Mouse (Mus musculus): ENCODE measurements at regions not wholly inside any gene's neighbourhood (a gene's known extent, or its start where the extent isn't known, plus 50 kb on each side); places are given as distances from the start of the nearest gene placed in this dataset.
"Not testable (repeated sequence)": the region's sequence is repeated elsewhere in the genome, so short reads cannot be mapped to it uniquely, and the experiment has no call there.

GRCm38 (mm10) chr11:20390622-20391021 lies 58.1 kb upstream of the Slc1a4 start:
- no peak for DNase-seq (ENCODE audit: extremely low spot score in 1 of 2, low spot score in 1 of 2)

DNA sequence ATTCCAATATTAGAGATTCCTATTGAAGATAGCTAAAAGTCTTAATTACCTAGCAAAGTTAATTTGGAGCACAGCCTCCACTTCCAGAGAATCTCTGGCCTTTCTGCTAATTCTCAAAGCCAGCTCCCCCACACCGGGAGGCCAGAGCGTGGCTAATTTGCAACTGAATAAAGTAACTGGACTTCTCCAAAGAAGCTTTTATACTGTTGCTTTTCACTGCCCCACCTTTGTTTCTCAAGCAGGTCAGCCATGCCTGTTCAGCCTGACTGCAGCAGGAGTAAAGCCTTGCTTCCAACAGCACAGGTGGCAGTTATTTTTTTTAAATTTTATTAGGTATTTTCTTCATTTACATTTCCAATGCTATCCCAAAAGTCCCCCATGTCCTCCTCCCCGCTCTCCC lies 60.8 kb upstream of the Slc1a4 start:
- not testable (repeated sequence) for DNase-seq (ENCODE audit: extremely low spot score in 1 of 2, low spot score in 1 of 2)

DNA sequence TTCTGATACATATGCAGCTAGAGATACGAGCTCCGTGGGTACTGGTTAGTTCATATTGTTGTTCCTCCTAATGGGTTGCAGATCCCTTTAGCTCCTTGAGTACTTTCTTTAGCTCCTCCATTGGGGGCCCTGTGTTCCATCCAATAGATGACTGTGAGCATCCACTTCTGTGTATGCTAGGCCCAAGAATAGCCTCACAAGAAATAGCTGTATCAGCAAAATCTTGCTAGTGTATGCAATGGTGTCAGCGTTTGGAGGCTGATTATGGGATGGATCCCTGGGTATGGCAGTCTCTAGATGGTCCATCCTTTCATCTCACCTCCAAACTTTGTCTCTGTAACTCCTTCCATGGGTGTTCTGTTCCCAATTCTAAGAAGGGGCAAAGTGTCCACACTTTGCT lies 61.3 kb upstream of the Slc1a4 start:
- DNase-seq (ENCODE audit: extremely low spot score in 1 of 2, low spot score in 1 of 2): not testable (repeated sequence)

- DNase-seq (ENCODE audit: extremely low spot score in 1 of 2, low spot score in 1 of 2): no peak
Observed at GRCm38 (mm10) chr11:20395848-20396203, 63.3 kb upstream of the Slc1a4 start.

GRCm38 (mm10) chr11:20396204-20396848 lies 63.8 kb upstream of the Slc1a4 start:
- peak; percentile 31 for DNase-seq (ENCODE audit: extremely low spot score in 1 of 2, low spot score in 1 of 2)

DNA sequence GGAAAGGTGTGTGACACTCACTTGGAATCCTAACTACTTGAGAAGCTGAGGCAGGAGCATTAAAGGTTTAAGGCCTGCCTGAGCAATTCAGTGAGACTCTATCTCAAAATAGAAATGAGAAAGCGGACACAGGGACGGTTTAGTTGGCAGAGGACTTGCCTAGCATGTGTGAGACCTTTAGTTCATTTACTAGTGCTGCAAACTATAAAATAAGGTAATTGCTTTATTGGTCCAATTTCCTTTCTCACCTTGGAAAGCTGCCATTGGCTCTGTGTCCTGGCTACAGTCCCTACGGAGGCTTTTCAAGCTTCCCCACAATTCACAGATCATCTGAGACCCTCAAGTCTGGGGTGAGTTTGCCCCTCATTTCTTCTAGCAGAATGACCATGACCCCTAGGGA lies 64.4 kb upstream of the Slc1a4 start:
- no peak for DNase-seq (ENCODE audit: extremely low spot score in 1 of 2, low spot score in 1 of 2)

DNA sequence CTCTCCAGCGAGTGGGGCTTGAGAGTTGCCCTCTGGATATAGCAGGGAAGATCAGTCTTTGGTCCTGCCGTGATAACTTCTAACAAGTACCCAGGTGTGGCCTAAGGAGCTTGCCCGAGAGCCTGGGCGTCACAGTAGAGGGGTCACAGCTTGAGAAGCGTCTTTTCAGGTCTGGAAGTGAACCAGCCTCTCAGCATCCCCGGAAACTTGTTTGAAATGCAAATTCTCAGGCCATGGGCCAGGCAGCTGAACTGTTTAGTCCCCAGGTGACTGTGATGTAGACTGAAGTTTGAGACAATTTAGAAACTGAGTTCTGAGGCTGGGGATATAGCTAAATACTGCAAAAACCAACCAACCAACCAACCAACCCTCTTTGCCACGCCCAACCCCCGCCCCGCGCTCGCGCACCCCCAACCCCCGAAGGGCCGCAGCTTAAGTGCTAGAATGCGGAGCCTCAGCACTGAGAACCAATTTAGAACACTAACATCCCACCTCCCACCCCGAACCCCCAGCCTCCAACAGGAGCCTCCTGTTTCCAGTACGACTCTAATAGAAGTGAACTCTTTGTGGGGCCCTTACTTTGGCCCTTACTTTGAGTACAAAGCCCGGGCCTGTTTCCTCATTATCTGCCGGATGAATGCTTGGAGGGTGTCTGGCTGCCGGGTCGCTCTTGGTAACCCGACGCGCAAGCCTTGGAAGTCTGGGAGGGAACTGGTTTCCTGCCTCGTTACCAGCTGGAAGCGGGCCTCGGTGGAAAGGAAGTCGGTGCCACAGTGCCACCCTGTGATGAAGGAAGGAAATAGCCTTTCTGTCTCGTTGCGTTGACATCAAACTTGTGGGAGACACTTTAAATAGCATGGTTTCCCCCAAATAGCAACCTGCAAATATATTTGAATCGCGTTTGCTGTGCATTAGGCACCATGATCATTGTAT lies 68.1 kb upstream of the Slc1a4 start:
- peak; percentile 58 to 92 for DNase-seq (ENCODE audit: extremely low spot score in 1 of 2, low spot score in 1 of 2)

GRCm38 (mm10) chr11:20403456-20403855 lies 70.9 kb upstream of the Slc1a4 start:
- DNase-seq (ENCODE audit: extremely low spot score in 1 of 2, low spot score in 1 of 2): no peak

DNA sequence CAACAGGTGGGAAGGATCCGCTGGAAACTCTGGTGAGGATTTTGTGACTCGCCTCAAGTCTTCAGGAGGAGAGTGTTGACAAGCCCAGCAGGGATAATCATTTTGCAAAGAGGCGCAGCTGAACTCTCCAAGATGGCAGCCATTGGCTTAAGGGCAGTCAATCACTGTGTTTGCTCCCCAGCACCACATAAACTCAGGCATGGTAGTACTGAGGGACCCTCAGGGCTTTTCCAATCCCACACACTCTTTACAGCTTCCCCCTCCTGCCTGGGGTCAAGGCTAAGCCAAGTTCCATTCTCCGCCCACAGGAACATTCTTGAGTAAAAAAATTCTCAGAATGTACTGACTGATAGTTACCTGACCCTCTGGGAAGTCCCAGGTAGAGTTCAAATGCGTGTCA lies 72.0 kb upstream of the Slc1a4 start:
- no peak for DNase-seq (ENCODE audit: extremely low spot score in 1 of 2, low spot score in 1 of 2)

DNA sequence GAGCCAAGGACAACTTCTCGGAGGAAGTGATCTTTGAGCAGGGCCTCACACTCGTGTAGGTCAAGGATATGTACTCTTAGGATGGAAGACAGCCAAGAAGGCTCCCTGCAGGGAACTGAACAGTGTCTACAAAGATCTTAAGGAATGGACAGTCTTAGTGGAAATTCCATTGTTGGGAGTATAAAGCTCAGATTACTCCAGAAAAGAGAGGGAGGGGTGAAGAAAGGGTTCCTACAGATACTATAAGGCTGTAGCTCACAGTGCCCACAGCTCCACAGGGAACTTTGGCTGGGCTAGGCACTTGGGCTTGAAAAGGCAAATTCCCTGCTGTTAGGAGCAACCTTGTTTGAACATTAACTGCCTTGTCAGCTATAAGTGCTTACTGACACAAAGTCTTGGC lies 85.6 kb upstream of the Slc1a4 start:
- no peak for DNase-seq (ENCODE audit: extremely low spot score in 1 of 2, low spot score in 1 of 2)

DNA sequence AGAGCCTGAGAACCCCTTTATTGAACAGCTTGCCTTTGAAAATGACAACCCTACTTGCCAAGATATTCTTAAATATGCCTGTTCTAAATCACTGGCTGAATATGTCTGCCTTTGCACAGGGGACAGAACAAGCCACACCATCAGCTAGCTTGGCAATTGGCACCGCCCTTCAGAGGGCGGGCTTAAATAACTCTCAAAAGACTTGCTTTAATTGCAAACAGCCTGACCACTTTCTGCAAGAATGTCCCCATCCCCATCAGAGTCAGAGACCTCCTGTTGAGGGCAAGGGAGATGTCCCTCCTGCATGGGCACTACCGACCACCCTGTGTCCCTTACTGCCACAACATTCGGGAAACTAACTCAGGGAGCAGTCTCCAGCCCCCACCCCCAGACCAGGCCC lies 88.4 kb upstream of the Slc1a4 start:
- no peak for DNase-seq (ENCODE audit: extremely low spot score in 1 of 2, low spot score in 1 of 2)

DNA sequence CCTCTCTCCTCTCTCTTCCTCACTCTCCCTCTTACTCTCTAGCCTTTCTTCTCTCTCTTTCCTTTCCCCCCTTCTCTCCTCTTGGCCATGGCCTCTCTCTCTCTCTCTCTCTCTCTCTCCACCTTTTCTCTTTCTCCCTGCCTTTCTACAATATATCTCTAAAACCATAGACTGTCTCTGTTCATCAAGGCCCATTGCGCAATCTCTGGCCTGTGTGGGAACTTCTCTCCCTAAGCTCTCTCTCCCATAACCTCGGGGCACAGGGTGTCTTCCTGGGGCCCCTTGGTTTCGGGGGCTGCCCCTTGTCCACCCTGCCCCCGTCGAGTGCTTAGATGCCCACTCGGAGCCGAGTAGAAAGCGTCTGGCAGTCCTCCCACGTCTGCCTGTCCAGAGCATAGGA lies 103.5 kb upstream of the Slc1a4 start:
- no peak for DNase-seq (ENCODE audit: extremely low spot score in 1 of 2, low spot score in 1 of 2)

GRCm38 (mm10) chr11:20442476-20442875 lies 100.6 kb upstream of the Sertad2 start:
- no peak for DNase-seq (ENCODE audit: extremely low spot score in 1 of 2, low spot score in 1 of 2)

DNA sequence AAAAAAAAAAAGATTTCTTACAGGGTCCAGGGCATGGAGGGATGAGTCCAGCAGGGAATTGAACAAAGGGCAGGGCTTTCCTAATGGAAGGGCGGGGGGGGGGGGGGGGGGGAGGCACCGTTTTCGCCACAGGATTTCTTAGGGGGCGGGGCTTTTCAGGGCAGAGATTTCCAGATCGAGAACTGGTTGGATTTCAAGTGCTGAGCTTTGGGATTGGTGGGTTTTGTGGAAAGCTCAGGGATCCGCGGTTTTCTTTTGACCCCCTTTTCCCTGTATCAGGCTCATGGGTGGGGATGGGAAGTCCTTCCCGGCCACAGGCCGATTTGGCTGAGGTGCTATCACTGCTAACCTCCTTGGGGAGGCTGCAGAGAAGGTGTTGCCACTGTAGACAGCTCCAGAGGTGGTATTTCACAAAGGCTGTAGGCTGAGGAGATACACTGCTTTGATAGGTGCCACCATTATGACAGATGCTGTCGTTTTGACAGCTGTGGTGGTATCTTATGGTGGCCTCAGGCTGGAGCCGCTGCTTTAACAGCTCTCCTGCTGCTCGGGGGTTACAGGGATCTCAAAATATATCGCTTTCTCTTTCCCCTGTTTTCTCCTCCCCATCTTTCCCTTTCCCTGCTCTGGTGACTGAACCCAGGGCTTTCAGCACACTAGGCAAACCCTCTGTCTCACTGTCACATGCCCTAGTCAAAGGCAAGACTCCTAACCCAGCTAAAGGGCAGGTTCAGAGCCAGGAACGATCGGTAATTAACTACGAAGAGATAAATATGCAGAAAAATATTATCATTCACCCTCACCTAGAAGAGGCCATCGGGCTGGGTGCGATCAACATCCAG lies 97.8 kb upstream of the Sertad2 start:
- no peak for DNase-seq (ENCODE audit: extremely low spot score in 1 of 2, low spot score in 1 of 2)

DNA sequence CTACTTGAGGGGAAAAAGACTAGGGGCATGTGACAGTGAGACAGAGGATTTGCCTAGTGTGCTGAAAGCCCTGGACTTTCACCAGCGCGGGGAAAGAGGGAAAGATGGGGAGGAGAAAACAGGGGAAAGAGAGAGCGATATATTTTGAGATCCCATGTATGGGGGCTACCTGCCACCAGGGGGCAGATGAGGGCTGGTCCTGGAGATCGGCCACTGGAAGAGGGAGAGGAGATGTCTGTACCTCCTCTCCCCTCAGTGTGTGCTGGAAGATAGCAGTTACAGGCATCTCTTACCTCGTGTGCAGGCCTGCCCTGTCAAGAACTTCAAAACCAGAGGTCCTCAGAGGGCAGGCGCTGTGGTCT lies 97.2 kb upstream of the Sertad2 start:
- peak; percentile 33 to 76 for DNase-seq (ENCODE audit: extremely low spot score in 1 of 2, low spot score in 1 of 2)

DNA sequence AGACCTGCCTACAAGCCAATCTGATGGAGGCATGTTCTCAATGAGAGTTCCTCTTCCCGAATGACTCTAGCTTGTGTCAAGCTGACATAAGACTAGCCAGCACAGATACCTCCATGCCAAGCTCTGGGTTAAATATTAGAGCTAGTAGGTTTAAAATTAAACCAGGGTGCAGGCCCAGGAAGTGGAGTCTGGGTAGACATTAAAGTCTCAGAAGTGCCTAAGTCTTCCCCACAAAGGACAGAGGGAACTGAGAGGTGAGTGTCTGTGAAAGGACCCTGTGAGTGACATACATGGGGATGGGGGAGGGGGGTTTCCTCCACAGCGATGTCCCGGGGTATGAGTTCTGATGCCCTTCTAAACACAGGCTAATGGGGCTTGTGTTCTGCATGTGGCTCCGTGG lies 90.2 kb upstream of the Sertad2 start:
- no peak for DNase-seq (ENCODE audit: extremely low spot score in 1 of 2, low spot score in 1 of 2)

GRCm38 (mm10) chr11:20453786-20454185 lies 89.3 kb upstream of the Sertad2 start:
- DNase-seq (ENCODE audit: extremely low spot score in 1 of 2, low spot score in 1 of 2): no peak

DNA sequence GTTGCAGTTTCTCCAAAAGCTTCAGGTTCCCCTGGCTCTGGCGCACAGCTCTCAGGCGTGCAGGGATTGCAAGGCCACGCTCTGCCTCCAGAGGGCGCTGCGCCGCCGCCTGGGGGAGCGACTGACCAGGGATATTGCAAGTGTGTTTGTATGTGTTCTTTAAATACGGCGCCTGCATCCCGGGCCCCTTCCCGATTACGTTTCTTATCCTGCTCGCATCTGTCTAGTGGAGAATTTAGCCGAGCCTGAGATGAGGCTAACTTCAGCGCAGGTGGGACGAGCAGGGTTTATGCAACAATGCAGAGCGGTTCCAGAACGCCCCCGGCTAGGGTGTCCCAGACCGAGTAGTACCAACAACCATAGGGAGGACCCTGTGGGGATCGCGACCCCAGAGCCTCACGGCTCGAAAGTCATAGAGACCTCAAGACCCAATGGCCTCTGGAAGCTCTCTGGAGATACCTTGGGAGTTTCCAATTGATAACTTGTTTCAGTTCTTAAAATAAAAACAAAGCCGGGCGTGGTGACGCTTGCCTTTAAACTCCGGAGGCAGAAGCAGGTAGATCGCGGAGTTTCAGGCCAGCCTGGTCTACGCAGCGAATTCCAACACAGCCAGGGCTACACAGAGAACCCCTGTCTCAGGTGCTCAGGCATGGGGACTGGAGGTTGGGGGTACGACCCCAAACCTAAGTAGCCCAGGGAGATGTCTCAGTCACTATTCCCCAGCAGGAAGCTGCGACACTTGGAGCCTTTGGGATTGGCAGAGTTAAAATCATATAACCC lies 87.8 kb upstream of the Sertad2 start:
- DNase-seq (ENCODE audit: extremely low spot score in 1 of 2, low spot score in 1 of 2): peak; percentile 33 to 86

DNA sequence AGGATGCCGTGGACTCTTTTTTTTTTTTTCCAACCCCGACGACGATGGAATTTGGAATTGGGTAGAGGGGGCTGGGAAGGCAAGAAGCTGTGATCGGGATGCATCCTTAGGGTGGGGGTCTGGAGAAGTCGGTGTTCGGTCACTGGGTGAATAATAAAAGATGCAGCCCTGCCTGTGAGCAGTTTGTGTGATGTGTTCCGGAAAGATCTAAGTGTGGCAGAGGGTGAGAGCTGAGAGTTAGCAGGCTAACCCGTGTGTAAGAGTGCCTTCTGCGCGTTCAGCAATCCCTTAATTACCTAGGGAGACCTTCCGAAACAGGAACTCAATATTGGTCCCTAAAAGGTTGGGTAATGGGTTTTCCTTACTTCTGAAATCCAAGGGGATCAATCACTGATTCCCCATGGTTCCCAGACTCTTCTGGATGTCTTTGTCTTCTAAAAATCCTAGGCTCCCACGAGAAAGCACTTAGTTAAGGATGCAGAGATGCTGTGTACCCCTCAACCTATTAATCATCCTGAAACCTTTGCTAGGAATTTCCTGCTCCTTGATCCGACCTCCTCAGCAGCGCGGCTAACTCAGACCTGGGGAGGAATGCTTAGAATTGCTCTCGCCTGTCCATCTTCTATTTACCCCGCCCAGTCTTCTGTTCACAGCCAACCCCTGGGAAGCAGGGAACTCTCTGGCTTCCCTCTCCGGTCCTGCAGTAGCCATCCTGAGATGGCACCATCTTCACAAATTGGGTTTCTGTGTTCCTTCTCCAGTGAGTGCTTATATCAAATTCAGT lies 87.0 kb upstream of the Sertad2 start:
- DNase-seq (ENCODE audit: extremely low spot score in 1 of 2, low spot score in 1 of 2): peak in 1 of 2 experiments; percentile 29

DNA sequence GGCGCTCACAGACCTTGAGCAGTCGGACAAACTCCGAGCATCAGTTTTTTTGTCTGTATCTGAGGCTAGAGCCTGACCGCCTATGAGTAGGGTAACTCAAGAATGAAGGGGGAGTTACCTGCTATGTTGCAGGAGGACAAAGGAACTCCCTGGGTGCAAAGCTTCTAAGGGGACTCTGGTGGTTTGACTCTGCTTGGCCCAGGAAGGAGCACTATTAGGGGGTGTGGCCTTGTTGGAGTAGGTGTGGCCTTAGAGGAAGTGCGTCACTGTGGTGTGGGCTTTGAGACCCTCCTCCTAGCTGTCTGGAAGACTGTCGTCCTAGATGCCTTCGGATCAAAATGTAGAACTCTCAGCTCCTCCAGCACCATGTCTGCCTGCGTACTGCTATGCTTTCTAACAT lies 83.9 kb upstream of the Sertad2 start:
- DNase-seq (ENCODE audit: extremely low spot score in 1 of 2, low spot score in 1 of 2): no peak

Data from frontal cortex, adult 2 months (tissue).